Mouse (Mus musculus): ENCODE data around the gene Fam219a. TPM values are rescaled to one million over a fixed set of nuclear protein-coding genes. Genes with fewer than 3 reads are reported as not detected.

Fam219a gene
- total and polyA plus RNA-seq, 2 experiments from 2014 or later: 24.1 to 130 TPM

DNA sequence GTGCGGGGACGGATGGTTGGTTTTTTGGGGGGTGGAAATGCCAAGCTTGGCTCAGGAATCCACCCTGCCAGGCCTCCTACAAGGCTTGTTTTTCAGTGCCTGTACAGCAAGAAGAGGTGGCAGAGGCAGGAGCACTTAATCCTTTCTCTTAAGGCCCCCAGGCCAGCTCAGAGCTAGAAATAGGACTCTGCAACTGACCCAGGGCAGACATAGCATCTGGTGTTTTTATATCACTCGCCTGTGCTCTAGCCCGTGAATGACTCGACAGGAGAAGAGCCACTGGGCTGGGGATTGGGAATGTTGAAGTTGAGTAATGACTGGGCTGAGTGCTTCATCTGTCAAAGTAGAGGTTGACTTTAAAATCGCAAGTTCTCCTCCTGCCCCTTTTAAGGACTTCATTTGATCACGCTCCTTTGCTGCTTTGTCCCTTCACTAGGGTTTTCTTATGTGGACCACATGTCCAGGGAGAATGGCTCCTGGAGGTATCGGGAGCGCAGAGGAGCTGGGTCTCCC is 91.6 kb downstream of the Fam219a start:
- ATAC-seq (ENCODE audit: low FRiP score) (no peak), DNase-seq (ENCODE audit: low spot score) (no peak)
- Histone ChIP-seq H3K4me3 (ENCODE audit: low read depth, low read length) (no peak overlapping the region), H3K27ac (ENCODE audit: low read depth, low read length) (no peak overlapping the region), H3K4me2 (ENCODE audit: low read depth, low read length, poor library complexity, severe bottlenecking) (no peak overlapping the region), H3K4me1 (ENCODE audit: insufficient read depth, low read length) (no peaks in the 10 kb centered on the region), H3K9ac (replicated peaks; ENCODE audit: low read length, poor library complexity, severe bottlenecking) (no peak overlapping the region), H3K9me3 (ENCODE audit: low read length) (no peaks in the 10 kb centered on the region), H3K27me3 (ENCODE audit: insufficient read depth, low read length) (no peaks in the 10 kb centered on the region), H3K36me3 (ENCODE audit: insufficient read depth, low read length) (peaks cover 17% of the 10 kb centered on the region)
- 92% methylated on average over 9 of the region's 9 CpGs for WGBS
- TF ChIP-seq CTCF (IDR thresholded peaks at IDR 0.05): no peak

DNA sequence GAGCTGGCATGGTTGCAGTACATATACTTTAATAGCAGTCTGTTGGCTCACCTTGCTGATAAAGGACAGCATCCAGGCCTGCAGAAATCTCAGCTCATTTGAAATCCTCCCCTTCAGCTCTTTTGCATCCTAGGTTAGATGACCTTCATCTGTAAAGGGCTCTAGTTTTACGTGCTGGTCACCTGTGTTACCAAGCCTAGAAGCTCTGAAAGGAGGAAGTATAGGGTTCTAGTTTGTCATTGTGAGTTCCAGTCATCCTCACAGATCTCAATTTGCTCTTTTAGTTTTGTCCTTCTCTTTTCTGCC is 98.0 kb downstream of the Fam219a start:
- ATAC-seq (ENCODE audit: low FRiP score): no peak; the same call in 1 of the 2 replicates
- WGBS: 83% methylated on average over 1 of the region's 1 CpGs
- Histone ChIP-seq H3K27ac (ENCODE audit: low read depth, low read length) (peak overlapping the region; percentile 47; the same call in 1 of the 2 replicates), H3K4me2 (ENCODE audit: low read depth, low read length, poor library complexity, severe bottlenecking) (no peak overlapping the region), H3K4me3 (ENCODE audit: low read depth, low read length) (no peak overlapping the region), H3K9me3 (ENCODE audit: low read length) (no peaks in the 10 kb centered on the region), H3K9ac (replicated peaks; ENCODE audit: low read length, poor library complexity, severe bottlenecking) (no peak overlapping the region), H3K4me1 (ENCODE audit: insufficient read depth, low read length) (no peaks in the 10 kb centered on the region; the same call in 1 of the 2 replicates), H3K27me3 (ENCODE audit: insufficient read depth, low read length) (no peaks in the 10 kb centered on the region), H3K36me3 (ENCODE audit: insufficient read depth, low read length) (no peaks in the 10 kb centered on the region)
- no peak for DNase-seq (ENCODE audit: low spot score)
- no peak for TF ChIP-seq CTCF (IDR thresholded peaks at IDR 0.05)

DNA sequence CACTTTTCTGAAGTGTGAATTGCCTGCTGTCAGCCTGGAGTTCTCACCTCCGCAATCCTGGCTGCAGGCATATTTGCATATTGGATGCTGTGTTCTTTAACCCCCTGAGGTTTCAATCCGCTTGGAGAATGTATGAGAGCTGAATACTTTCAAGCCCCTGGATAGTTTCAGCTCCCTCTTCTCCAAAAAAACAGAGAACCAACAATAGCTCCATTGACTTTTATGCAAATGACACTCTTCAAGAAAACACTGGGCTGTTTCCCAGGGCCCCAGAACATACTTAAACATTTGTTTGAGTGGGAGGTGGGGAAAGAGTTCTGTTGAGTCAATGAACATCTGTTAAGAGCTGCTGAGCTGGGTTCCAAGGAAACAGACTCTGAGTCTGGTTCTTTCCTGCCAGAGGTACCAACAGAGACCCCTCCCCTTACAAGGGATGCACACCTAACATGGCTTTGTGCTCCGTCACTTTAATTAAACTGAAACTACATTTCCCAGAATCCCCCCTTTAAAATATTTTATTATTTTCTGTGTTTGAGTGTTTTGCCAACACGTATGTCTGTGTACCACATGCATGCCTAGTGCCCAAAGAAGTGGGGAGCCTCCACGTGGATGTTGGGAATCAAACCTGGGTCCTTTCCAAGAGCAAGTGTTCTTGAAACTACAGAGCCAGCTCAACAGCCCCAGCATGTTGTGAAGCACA is 98.5 kb downstream of the Fam219a start:
- Histone ChIP-seq H3K27me3 (ENCODE audit: insufficient read depth, low read length) (no peaks in the 10 kb centered on the region), H3K4me2 (ENCODE audit: low read depth, low read length, poor library complexity, severe bottlenecking) (no peak overlapping the region), H3K9me3 (ENCODE audit: low read length) (no peaks in the 10 kb centered on the region), H3K36me3 (ENCODE audit: insufficient read depth, low read length) (no peaks in the 10 kb centered on the region), H3K9ac (replicated peaks; ENCODE audit: low read length, poor library complexity, severe bottlenecking) (0 out of 2 replicates have a peak overlapping the region, but pooled peaks have one; percentile 13), H3K4me3 (ENCODE audit: low read depth, low read length) (no peak overlapping the region), H3K27ac (ENCODE audit: low read depth, low read length) (peak overlapping the region; percentile 47), H3K4me1 (ENCODE audit: insufficient read depth, low read length) (no peaks in the 10 kb centered on the region; the same call in 1 of the 2 replicates)
- peak; percentile 74 for DNase-seq (ENCODE audit: low spot score)
- ATAC-seq (ENCODE audit: low FRiP score): peak; percentile 62
- no peak for TF ChIP-seq CTCF (IDR thresholded peaks at IDR 0.05)
- WGBS: 38% methylated on average over 5 of the region's 5 CpGs

DNA sequence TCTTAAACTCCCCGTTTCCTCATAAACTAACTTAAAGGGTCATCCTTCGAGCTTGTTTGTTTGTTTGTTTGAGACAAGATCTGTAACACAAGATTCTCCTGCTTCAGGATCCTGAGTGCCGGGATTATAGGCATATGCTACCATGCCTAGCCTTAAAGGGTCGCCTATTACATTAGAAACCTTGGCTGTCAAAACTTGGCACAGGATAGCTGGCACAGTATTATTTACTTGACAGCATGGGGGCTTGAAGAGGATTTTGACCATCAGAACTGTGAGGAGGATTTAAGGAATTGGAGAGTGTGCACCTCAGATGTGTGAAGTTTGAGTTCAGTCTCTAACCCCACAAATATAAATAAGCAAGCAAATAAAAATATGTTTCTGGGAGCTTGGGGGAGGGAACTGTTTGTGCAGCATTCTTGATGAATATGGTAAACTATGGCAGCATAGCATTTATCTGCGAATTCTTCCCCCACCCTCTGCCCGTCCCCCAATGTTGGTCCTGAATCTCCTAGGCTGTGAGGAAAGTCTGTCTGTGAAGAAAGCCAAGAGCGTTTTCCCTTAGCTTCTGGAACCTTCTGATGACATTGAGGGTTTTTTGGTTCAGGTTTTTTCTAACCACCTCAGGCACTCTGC is 99.2 kb downstream of the Fam219a start:
- Histone ChIP-seq H3K4me2 (ENCODE audit: low read depth, low read length, poor library complexity, severe bottlenecking) (no peak overlapping the region), H3K4me3 (ENCODE audit: low read depth, low read length) (no peak overlapping the region), H3K36me3 (ENCODE audit: insufficient read depth, low read length) (no peaks in the 10 kb centered on the region), H3K4me1 (ENCODE audit: insufficient read depth, low read length) (no peaks in the 10 kb centered on the region; the same call in 1 of the 2 replicates), H3K27me3 (ENCODE audit: insufficient read depth, low read length) (no peaks in the 10 kb centered on the region), H3K9ac (replicated peaks; ENCODE audit: low read length, poor library complexity, severe bottlenecking) (0 out of 2 replicates have a peak overlapping the region, but pooled peaks have one; percentile 13), H3K9me3 (ENCODE audit: low read length) (no peaks in the 10 kb centered on the region), H3K27ac (ENCODE audit: low read depth, low read length) (no peak overlapping the region; the same call in 1 of the 2 replicates)
- ATAC-seq (ENCODE audit: low FRiP score): no peak
- DNase-seq (ENCODE audit: low spot score): peak; percentile 27
- TF ChIP-seq CTCF (IDR thresholded peaks at IDR 0.05): no peak
- WGBS: 53% methylated on average over 7 of the region's 7 CpGs

DNA sequence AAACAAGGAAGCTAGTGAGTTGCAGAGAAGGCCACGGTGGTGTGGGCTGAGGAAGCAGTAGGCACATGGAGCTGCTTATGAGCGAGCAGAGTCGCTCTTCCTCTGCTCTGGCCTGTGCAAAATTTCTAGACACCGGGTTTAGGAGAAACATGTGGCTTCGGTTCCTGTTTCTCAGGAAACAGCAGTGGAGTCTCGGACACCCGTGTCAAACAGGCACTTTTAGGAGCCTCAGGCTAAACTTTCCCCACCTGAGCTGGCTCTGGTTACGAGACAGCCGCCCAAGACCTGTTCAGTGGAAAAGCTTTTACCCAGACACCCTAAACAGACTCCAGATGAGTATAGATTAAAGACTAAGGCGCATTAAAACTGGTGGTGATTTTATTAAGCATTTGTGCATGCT is 100.1 kb downstream of the Fam219a start:
- H3K4me1 ChIP-seq (ENCODE audit: insufficient read depth, low read length): no peaks in the 10 kb centered on the region; the same call in 1 of the 2 replicates
- 0 out of 2 replicates have a peak overlapping the region, but pooled peaks have one; percentile 2 for H3K27ac ChIP-seq (ENCODE audit: low read depth, low read length)
- WGBS: 74% methylated on average over 10 of the region's 10 CpGs
- no peak for DNase-seq (ENCODE audit: low spot score)
- no peak overlapping the region for H3K4me3 ChIP-seq (ENCODE audit: low read depth, low read length)
- no peak overlapping the region for H3K4me2 ChIP-seq (ENCODE audit: low read depth, low read length, poor library complexity, severe bottlenecking)
- H3K9me3 ChIP-seq (ENCODE audit: low read length): no peaks in the 10 kb centered on the region
- no peaks in the 10 kb centered on the region for H3K27me3 ChIP-seq (ENCODE audit: insufficient read depth, low read length)
- H3K36me3 ChIP-seq (ENCODE audit: insufficient read depth, low read length): no peaks in the 10 kb centered on the region
- no peak overlapping the region for H3K9ac ChIP-seq (replicated peaks; ENCODE audit: low read length, poor library complexity, severe bottlenecking)
- no peak for TF ChIP-seq CTCF (IDR thresholded peaks at IDR 0.05)
- no peak for ATAC-seq (ENCODE audit: low FRiP score)

All from midbrain, postnatal 0 days (tissue).